Mouse (Mus musculus) CD4-positive, CD25-positive, alpha-beta regulatory T cell, adult 2 months (primary cell): Measurements from ENCODE around the gene Gca.

ENCODE experiments used
- DNase-seq: peaks from one replicate; pipeline ENCODE4 v3.0.0-alpha.2; 2012; ENCODE audit warnings: low read depth, low spot score

Gca gene

GRCm38 (mm10) chr2:62664135-62664670 is at the start of gene Gca:
TSS of gene Gca (plus strand) at chr2:62664285.
- DNase-seq: peak; percentile 89

- DNase-seq: no peak
These were observed 45.1 kb upstream of the Gca start for GRCm38 (mm10) chr2:62618934-62619341.

GRCm38 (mm10) chr2:62619679-62620078 is 44.4 kb upstream of the Gca start:
- DNase-seq: no peak

- no peak for DNase-seq
These were observed 41.1 kb upstream of the Gca start for GRCm38 (mm10) chr2:62623024-62623441.

GRCm38 (mm10) chr2:62627728-62628127 is 36.4 kb upstream of the Gca start:
- peak; percentile 66 for DNase-seq

- no peak for DNase-seq
These were observed 35.7 kb upstream of the Gca start for GRCm38 (mm10) chr2:62628356-62628755.

- peak; percentile 72 for DNase-seq
These were observed 33.6 kb upstream of the Gca start for GRCm38 (mm10) chr2:62630446-62630845.

- DNase-seq: no peak
These were observed 24.2 kb upstream of the Gca start for GRCm38 (mm10) chr2:62639869-62640268.

GRCm38 (mm10) chr2:62643405-62644305 is 20.4 kb upstream of the Gca start:
- DNase-seq: peak; percentile 84

- no peak for DNase-seq
These were observed 19.2 kb upstream of the Gca start for GRCm38 (mm10) chr2:62644891-62645290.

- DNase-seq: peak; percentile 52
These were observed 18.6 kb upstream of the Gca start for GRCm38 (mm10) chr2:62645475-62645874.

- peak; percentile 87 for DNase-seq
These were observed 18.0 kb upstream of the Gca start, which contains the start of gene Ifih1 for GRCm38 (mm10) chr2:62646014-62646645. TSS of gene Ifih1 (minus strand) at chr2:62646255.

GRCm38 (mm10) chr2:62646671-62647289 is 17.3 kb upstream of the Gca start:
- DNase-seq: no peak

GRCm38 (mm10) chr2:62651890-62652289 is 12.2 kb upstream of the Gca start:
- no peak for DNase-seq

- no peak for DNase-seq
These were observed 11.6 kb upstream of the Gca start for GRCm38 (mm10) chr2:62652466-62652865.

GRCm38 (mm10) chr2:62654519-62655338 is 9.4 kb upstream of the Gca start:
- DNase-seq: peak; percentile 81

- DNase-seq: no peak
These were observed 8.0 kb upstream of the Gca start for GRCm38 (mm10) chr2:62656072-62656471.

GRCm38 (mm10) chr2:62660565-62660964 is 3.5 kb upstream of the Gca start:
- DNase-seq: no peak

- no peak for DNase-seq
These were observed 1.5 kb upstream of the Gca start for GRCm38 (mm10) chr2:62662560-62662959.

- no peak for DNase-seq
These were observed 754 bp downstream of the Gca start for GRCm38 (mm10) chr2:62664839-62665238.

- no peak for DNase-seq
These were observed 1.5 kb downstream of the Gca start for GRCm38 (mm10) chr2:62665536-62665935.
